Mouse (Mus musculus): ENCODE data around the gene Cd46. TPM values are rescaled to one million over a fixed set of nuclear protein-coding genes. Genes with fewer than 3 reads are reported as not detected.

Cd46 gene
- total and polyA plus RNA-seq, 3 experiments = 0.66 to 1.0 (median 0.73) TPM

GRCm38 (mm10) chr1:195129867-195130266 is 37.8 kb upstream of the Cd46 start:
- WGBS = 67% methylated on average over 1 of the region's 1 CpGs
- H3K27me3 ChIP-seq (ENCODE audit: control insufficient read depth, insufficient read depth, low read length) = no peaks in the 10 kb centered on the region
- peak overlapping the region; percentile 85 for H3K4me3 ChIP-seq
- H3K27ac ChIP-seq = no peak overlapping the region; the same call in 1 of the 2 replicates
- TF ChIP-seq POLR2A (IDR thresholded peaks at IDR 0.05; ENCODE audit: insufficient read depth, low read depth, low read length) (no peak), EP300 (IDR thresholded peaks at IDR 0.05; ENCODE audit: insufficient read depth, low read depth, low read length) (no peak), CTCF (IDR thresholded peaks at IDR 0.05) (no peak)
- intact Hi-C loops (cut with DNase I) = loop anchor here (2.0 to 10.0 kb wide), 5 partner anchors 38 to 255 kb away; partner anchors contain the start of gene Cd46
- no peaks in the 10 kb centered on the region for H3K79me2 ChIP-seq (replicated peaks; ENCODE audit: control insufficient read depth, insufficient read depth, low read length)
- H3K4me1 ChIP-seq (ENCODE audit: control insufficient read depth, insufficient read depth, low read length) = no peaks in the 10 kb centered on the region; the same call in 1 of the 2 replicates
- no peak overlapping the region for H3K9ac ChIP-seq (ENCODE audit: low read depth, low read length)
- no peak for DNase-seq
- H3K36me3 ChIP-seq (ENCODE audit: control insufficient read depth, insufficient read depth, low read length) = peaks cover 21% of the 10 kb centered on the region

- no peak for DNase-seq
- WGBS = 90% methylated on average over 1 of the region's 1 CpGs
- Histone ChIP-seq H3K27me3 (ENCODE audit: control insufficient read depth, insufficient read depth, low read length) (no peaks in the 10 kb centered on the region), H3K4me1 (ENCODE audit: control insufficient read depth, insufficient read depth, low read length) (no peaks in the 10 kb centered on the region), H3K9ac (ENCODE audit: low read depth, low read length) (no peak overlapping the region), H3K36me3 (ENCODE audit: control insufficient read depth, insufficient read depth, low read length) (peaks cover 27% of the 10 kb centered on the region), H3K27ac (no peak overlapping the region), H3K79me2 (replicated peaks; ENCODE audit: control insufficient read depth, insufficient read depth, low read length) (no peaks in the 10 kb centered on the region), H3K4me3 (no peak overlapping the region)
- TF ChIP-seq CTCF (IDR thresholded peaks at IDR 0.05) (no peak), POLR2A (IDR thresholded peaks at IDR 0.05; ENCODE audit: insufficient read depth, low read depth, low read length) (no peak), EP300 (IDR thresholded peaks at IDR 0.05; ENCODE audit: insufficient read depth, low read depth, low read length) (no peak)
- intact Hi-C loops (cut with DNase I) = no loop called here
Observed at GRCm38 (mm10) chr1:195114414-195114813, 22.4 kb upstream of the Cd46 start.

DNA sequence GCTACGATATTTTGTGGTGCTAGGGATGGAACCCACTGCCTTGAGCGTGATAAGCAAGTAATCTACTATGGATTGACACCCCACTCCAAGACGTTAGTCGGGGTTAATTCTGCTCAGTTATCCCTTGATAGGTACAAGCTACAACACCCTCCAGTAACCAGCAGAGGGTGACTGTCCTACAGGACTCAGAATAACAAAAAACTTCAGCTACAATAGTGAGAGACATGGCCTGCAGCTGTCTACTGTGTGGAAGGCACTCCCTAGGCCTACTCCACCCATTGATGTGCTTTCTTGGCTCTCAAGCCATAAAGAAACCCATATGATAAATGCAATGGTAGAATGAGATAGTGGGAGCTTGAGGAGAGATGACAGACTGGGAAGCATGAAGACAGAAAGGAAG is 21.6 kb upstream of the Cd46 start:
- intact Hi-C loops (cut with DNase I) = no loop called here
- TF ChIP-seq POLR2A (IDR thresholded peaks at IDR 0.05; ENCODE audit: insufficient read depth, low read depth, low read length) = no peak
- TF ChIP-seq EP300 (IDR thresholded peaks at IDR 0.05; ENCODE audit: insufficient read depth, low read depth, low read length) = no peak
- no peak for TF ChIP-seq CTCF (IDR thresholded peaks at IDR 0.05)
- H3K36me3 ChIP-seq (ENCODE audit: control insufficient read depth, insufficient read depth, low read length) = peaks cover 26% of the 10 kb centered on the region

GRCm38 (mm10) chr1:195100693-195101092 is 8.6 kb upstream of the Cd46 start:
- no peaks in the 10 kb centered on the region for H3K79me2 ChIP-seq (replicated peaks; ENCODE audit: control insufficient read depth, insufficient read depth, low read length)
- no peaks in the 10 kb centered on the region for H3K4me1 ChIP-seq (ENCODE audit: control insufficient read depth, insufficient read depth, low read length)
- 19% methylated on average over 4 of the region's 4 CpGs for WGBS
- H3K4me3 ChIP-seq = no peak overlapping the region
- H3K36me3 ChIP-seq (ENCODE audit: control insufficient read depth, insufficient read depth, low read length) = peaks cover 7% of the 10 kb centered on the region
- intact Hi-C loops (cut with DNase I) = no loop called here
- no peak for DNase-seq
- H3K27ac ChIP-seq = no peak overlapping the region
- TF ChIP-seq CTCF (IDR thresholded peaks at IDR 0.05) = no peak
- no peak for TF ChIP-seq EP300 (IDR thresholded peaks at IDR 0.05; ENCODE audit: insufficient read depth, low read depth, low read length)
- no peak for TF ChIP-seq POLR2A (IDR thresholded peaks at IDR 0.05; ENCODE audit: insufficient read depth, low read depth, low read length)
- H3K27me3 ChIP-seq (ENCODE audit: control insufficient read depth, insufficient read depth, low read length) = no peaks in the 10 kb centered on the region
- no peak overlapping the region for H3K9ac ChIP-seq (ENCODE audit: low read depth, low read length)

More for the DNA sequence above, 21.6 kb upstream of the Cd46 start:
- no peak overlapping the region for H3K27ac ChIP-seq
- no peaks in the 10 kb centered on the region for H3K27me3 ChIP-seq (ENCODE audit: control insufficient read depth, insufficient read depth, low read length)
- H3K79me2 ChIP-seq (replicated peaks; ENCODE audit: control insufficient read depth, insufficient read depth, low read length) = no peaks in the 10 kb centered on the region
- no peaks in the 10 kb centered on the region for H3K4me1 ChIP-seq (ENCODE audit: control insufficient read depth, insufficient read depth, low read length)
- WGBS = 93% methylated on average over 4 of the region's 4 CpGs
- H3K4me3 ChIP-seq = no peak overlapping the region
- DNase-seq = no peak
- no peak overlapping the region for H3K9ac ChIP-seq (ENCODE audit: low read depth, low read length)

- H3K4me3 ChIP-seq = no peak overlapping the region
- intact Hi-C loops (cut with DNase I) = loop anchor here (10.0 kb wide), 1 partner anchor 123 kb away; no protein-coding TSS in a partner anchor
Observed at GRCm38 (mm10) chr1:195098004-195098403, 6.0 kb upstream of the Cd46 start.

DNA sequence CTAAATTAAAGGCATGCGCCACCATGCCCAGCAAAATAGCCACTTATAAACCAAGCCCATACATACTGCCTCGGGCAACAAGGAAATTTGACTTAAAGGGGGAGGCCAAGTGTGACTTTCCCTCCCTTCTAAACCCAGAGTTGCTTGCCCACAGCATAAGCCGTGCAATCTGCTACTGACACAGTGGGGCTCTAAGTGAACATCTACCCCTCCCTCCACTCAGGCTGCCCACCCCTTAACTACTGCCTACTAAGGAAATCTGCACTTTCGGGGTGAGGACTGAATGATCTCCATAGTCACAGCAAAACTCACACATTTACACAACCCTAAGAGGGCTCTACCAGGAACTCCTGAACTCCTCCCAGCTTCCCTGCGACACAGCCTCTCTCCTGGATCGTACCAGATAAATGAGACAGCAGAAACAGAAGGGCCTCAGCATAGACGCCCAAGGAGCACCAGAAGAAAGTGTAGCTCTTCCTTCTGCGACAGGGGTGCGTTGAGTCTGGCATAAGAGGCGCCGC is 290 bp downstream of the Cd46 start:
- peak overlapping the region; percentile 48 for H3K4me3 ChIP-seq
- peak overlapping the region; percentile 74 for H3K9ac ChIP-seq (ENCODE audit: low read depth, low read length)
- H3K27ac ChIP-seq = peak overlapping the region; percentile 29
- H3K79me2 ChIP-seq (replicated peaks; ENCODE audit: control insufficient read depth, insufficient read depth, low read length) = no peaks in the 10 kb centered on the region
- DNase-seq = no peak
- TF ChIP-seq CTCF (IDR thresholded peaks at IDR 0.05) (no peak), EP300 (IDR thresholded peaks at IDR 0.05; ENCODE audit: insufficient read depth, low read depth, low read length) (no peak), POLR2A (IDR thresholded peaks at IDR 0.05; ENCODE audit: insufficient read depth, low read depth, low read length) (no peak)
- H3K27me3 ChIP-seq (ENCODE audit: control insufficient read depth, insufficient read depth, low read length) = no peaks in the 10 kb centered on the region
- 21% methylated on average over 11 of the region's 11 CpGs for WGBS
- intact Hi-C loops (cut with DNase I) = loop anchor here (5.0 to 10.0 kb wide), 2 partner anchors 36 to 117 kb away; no protein-coding TSS in a partner anchor
- peaks cover 2% of the 10 kb centered on the region for H3K4me1 ChIP-seq (ENCODE audit: control insufficient read depth, insufficient read depth, low read length)
- H3K36me3 ChIP-seq (ENCODE audit: control insufficient read depth, insufficient read depth, low read length) = no peaks in the 10 kb centered on the region

More at GRCm38 (mm10) chr1:195098004-195098403, 6.0 kb upstream of the Cd46 start:
- Histone ChIP-seq H3K9ac (ENCODE audit: low read depth, low read length) (no peak overlapping the region), H3K4me1 (ENCODE audit: control insufficient read depth, insufficient read depth, low read length) (no peaks in the 10 kb centered on the region), H3K79me2 (replicated peaks; ENCODE audit: control insufficient read depth, insufficient read depth, low read length) (no peaks in the 10 kb centered on the region), H3K36me3 (ENCODE audit: control insufficient read depth, insufficient read depth, low read length) (peaks cover 7% of the 10 kb centered on the region), H3K27me3 (ENCODE audit: control insufficient read depth, insufficient read depth, low read length) (no peaks in the 10 kb centered on the region), H3K27ac (no peak overlapping the region)
- WGBS = 92% methylated on average over 1 of the region's 1 CpGs
- no peak for TF ChIP-seq CTCF (IDR thresholded peaks at IDR 0.05)
- TF ChIP-seq POLR2A (IDR thresholded peaks at IDR 0.05; ENCODE audit: insufficient read depth, low read depth, low read length) = no peak
- TF ChIP-seq EP300 (IDR thresholded peaks at IDR 0.05; ENCODE audit: insufficient read depth, low read depth, low read length) = no peak
- DNase-seq = no peak
